Mouse (Mus musculus) kidney, adult 9 months (tissue): ENCODE data around the gene Slc16a6.

ENCODE experiments used
- DNase-seq: peaks from one replicate; pipeline ENCODE4 v3.0.0; 2022

Gene Slc16a6

DNA sequence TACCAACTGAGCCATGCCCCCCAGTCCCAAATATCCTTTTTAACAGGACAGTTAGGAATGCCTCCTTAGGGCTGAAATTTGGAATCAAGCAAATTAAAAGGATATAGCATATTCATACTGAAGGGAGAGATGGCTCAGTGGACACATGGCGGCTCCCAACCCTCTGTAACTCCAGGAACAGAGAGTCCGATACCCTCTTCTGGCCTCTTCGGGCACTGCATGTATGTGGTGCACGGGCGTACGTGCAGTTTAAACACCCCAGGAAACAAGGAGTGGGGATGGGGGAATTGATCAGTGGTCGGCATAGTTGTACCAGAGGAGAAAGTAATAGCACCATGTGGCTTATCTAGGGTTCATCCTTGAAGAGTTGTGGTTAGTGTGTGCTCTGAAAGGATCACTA lies 28.8 kb downstream of the Slc16a6 start:
- DNase-seq: peak; percentile 36

DNA sequence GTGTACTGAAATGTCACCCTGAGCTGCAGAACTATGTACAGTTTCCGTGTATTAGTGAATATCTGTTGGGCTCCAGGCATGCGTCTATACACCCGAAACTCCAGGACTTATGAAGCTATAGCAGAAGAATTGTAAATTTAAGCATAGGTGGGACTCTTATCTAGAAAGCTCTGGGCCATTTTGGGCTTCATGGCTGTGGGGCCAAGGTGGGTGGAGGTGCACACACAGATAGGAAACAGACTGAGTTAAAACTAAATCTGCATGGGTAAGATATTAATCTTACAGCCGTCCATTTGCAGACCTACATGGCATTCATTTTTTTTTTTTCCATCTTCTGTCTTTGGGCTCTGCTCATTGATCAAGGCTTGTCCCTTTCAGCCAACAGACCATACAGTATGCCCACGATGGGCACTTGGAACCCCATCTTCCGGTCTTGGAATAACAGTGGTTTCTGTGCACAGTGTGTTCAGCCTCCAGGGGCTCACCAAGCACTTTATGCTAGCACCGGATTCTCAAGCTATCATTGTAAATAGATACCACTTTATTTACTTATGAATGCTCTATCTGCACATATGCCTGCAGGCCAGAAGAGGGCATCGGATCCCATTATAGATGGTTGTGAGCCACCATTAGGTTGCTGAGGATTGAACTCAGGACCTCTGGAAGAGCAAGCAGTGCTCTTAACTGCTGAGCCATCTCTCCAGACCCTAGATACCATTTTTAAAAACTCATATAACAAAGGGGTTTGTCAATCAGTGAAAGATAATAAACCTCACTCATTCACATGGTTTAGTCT lies 29.7 kb downstream of the Slc16a6 start:
- no peak for DNase-seq

DNA sequence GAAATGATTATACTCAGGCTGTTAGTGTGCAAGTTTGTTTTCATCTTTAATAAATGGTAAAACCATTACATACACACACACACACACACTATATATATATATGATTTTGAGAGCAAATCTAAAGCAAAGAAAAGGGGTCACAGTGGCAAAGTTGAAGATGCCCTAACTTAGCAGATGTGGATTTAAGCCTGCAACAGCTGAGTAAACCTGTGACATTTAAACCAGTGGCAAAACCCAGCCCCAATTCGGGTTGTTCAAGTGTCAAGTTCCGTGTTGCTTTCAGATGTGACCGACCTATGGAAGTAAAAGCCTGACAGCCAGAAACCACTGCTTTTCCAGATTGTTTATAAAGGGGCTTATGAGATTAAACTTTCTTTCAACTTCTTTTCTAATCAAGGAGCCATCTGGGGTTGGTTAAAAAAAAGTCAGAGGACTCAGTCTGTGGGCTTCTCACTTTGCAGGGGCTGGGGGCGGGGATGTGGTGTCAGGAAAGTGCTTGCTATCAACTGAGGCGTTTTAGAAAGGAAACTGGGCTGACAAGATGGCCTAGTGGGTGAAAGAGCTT lies 31.1 kb downstream of the Slc16a6 start:
- no peak for DNase-seq

- peak; percentile 59 for DNase-seq
Observed at GRCm38 (mm10) chr11:109441119-109441518, 32.3 kb downstream of the Slc16a6 start.

GRCm38 (mm10) chr11:109440641-109441040 lies 32.8 kb downstream of the Slc16a6 start:
- DNase-seq: no peak

DNA sequence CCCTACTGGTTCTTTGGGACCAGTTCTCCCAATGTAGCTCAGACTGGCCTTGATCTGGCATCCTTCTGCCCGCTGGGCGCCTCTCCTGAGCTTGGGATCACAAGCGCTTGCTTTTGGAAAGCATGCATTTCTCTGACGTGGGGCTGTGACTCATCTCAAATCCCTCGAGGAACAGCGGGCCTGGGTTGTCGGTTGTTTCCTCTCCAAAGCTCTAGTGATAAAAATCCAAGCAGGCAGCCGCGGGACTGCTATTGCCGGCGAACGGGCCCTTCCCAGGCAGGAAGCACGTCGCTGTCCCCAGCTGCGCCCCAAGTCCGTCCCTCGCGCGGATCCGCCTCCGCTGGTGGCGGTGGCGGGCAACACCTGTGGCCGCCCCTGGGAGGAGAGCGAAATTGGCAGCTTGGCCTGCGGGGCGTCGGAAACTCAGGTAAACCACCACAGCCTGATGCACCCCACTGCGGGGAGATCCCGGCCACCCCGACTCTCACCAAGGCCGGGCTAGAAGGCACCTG lies 33.5 kb downstream of the Slc16a6 start:
- DNase-seq: peak; percentile 80

DNA sequence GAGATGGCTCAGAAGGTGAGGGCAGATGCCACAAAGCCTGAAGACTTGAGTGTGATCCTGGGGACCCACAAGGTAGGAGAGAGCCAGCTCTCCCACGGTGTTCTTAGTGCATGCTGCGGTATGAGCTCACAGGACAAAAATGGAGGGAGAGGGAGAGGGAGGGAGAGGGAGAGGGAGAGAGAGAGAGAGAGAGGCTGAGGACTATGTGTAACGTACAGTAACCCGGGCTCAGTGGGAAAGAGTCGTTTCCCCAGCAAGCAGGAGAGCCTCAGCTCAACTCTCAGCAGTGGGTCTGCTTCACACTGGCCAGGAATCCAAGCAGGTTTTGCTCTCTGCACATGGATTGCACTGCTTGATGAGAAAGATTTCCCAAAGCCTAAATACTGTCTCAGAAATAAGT lies 34.2 kb downstream of the Slc16a6 start:
- DNase-seq: no peak

DNA sequence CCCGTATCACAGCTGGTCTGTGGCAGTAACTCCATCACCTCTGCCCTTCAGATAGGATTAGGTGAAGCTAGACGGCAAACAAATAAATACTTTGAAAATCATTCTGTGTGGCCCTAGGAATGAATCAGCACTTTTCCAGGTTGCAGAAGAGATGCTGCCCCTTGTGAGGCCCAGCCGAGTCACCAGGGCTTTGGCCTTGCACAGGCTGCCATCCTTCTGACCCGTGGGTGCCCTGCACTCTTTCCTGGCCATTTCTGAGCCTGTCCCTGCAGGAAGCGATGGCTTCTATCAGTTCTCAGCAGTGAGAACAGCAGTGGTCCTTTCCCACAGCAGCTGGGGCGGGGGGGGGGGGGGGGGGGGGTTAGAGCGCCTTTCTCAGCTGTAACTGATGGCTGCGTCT lies 36.5 kb downstream of the Slc16a6 start:
- DNase-seq: no peak

DNA sequence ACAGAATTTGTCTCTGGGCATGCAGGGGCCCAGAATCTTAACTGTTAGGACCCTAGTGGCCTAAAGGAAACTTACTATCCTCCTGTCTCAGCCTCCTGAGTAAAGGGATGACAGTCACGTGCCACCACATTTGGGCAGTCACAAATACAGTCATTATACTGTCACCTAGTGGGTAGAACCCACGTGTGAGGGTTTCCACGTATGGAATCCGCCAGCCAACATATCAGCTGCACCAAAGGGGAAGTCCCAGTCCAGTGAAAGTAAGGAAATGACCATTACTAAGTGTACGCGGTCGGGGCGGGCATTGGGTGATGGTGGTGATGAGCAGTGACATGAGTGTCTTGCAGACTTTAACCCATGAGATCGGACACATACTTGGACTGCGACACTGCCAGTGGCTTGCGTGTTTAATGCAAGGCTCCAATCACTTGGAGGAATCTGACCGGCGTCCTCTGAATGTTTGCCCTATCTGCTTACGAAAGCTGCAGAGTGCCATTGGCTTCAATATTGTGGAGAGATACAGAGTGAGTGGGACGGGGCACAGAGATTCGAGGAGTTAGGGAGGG lies 39.1 kb downstream of the Slc16a6 start:
- DNase-seq: no peak

GRCm38 (mm10) chr11:109427353-109427752 lies 46.0 kb downstream of the Slc16a6 start:
- no peak for DNase-seq

DNA sequence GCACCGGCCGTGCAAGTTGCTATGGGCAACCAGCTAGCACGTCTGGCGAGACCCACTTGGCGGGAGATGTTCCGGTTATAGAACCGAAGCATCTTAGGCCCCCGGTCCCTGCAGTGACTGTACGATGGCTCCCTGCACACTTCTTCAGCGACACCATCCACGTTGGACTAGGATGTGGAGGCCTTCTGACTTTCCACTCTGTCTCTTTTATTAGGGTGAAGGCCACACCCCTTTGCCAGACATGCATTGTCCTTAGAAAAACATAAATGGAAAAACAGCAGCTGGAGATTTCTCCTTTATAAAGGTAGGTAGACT lies 47.2 kb downstream of the Slc16a6 start:
- DNase-seq: no peak

DNA sequence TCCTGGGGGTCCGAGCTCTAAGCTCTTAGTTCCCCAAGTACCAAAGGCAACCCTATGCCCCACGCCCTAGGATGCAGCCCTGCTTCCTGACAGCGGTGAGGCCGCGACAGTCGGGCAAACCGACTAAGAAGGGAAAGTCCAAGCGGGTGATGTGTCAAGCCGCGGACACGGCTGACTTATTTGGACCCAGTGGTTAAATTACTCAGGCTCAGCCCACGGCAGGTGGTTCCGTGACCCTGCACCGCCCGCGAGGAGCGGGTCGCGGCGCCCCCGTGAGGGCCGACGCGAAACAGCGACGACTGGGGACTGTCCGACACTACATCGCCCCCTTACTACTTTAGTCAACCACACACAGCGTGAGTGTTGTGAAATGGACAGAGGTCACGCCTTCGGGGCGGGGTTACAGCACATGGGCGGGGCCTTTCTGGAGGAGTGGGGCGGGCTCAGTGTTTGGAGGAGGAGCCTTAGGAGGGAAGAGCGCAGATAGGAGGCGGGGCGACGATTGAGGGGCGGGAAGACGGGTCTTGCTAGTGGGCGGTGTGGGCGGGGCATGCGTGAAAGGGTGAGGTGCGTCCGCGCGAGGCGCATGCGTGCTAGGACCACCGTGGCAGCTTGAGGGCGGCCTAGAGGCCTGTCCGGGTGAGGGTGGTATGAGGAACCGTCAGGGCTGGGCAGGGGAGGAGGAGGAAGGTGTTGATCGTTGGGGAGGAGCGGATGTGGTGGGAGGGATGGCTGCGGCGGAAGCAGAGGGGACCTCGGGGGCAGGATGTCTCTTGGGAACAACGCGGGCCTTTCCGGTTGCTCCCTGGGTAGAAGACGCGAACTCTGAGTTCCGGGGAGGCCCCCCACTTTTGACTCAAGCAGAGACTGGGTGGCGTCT lies 47.8 kb downstream of the Slc16a6 start, which contains the start of gene Amz2:
Amz2 (plus strand) TSS at position 555 of the 880 bp plus-strand sequence.
- peak; percentile 100 for DNase-seq

GRCm38 (mm10) chr11:109423294-109423693 lies 50.1 kb downstream of the Slc16a6 start:
- DNase-seq: no peak

DNA sequence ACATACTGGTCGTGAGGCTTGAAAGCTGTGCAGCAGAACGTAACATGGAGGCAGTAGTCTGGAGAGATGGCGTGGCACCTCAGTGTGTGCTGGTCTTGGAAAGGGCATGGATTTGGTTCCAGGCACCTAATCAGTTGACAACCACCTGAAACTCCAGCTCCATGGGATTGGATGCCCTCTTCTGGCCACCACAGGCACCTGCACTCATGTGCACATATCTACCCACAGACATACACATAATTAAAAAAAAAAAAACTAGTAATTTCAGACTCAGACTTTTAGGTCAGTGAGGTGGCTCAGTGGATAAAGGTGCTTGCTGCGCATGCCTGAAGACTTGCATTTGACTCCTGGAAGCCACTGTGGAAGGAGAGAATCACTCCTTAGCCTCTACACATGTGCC lies 51.1 kb downstream of the Slc16a6 start:
- DNase-seq: no peak

DNA sequence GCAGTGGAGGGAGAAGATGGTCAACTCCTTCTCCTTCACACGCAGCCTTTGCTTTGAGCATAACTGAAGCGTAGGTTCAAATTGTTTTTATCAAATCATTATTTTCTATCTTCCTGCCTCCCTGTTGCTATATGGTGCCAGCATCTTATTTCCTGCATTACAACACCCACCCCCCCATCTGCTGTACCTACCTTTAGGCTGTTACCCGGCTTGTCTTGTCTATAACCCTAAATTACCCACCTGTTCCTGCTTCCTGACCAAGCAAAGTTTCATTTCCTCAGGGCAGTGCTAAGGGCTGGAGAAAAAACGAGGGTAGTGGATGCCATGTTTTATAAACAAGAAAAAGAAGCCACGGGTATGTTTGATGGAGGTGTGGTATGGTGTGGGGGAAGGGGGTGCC lies 52.2 kb downstream of the Slc16a6 start:
- DNase-seq: no peak

DNA sequence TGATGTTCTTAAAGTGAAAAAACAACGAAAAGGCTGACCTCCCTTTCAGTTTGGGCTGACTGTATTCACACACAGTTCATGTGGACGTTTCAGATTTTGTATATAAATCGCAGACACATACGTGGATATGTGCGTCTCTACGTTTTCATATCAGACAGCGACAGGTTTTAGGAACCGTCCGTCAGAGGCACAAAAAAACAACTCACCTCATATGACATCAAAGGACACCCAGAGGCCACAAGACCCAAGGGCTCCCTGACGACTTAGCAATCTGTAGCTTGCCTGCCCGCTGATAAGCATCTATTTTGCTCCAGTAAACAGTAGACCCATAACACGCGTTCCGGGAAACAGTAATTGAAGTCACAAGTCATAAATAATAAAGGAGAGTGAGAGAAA lies 52.8 kb downstream of the Slc16a6 start:
- no peak for DNase-seq

- DNase-seq: peak; percentile 18
Observed at GRCm38 (mm10) chr11:109419961-109420566, 53.3 kb downstream of the Slc16a6 start.

GRCm38 (mm10) chr11:109419461-109419860 lies 53.9 kb downstream of the Slc16a6 start:
- DNase-seq: no peak

DNA sequence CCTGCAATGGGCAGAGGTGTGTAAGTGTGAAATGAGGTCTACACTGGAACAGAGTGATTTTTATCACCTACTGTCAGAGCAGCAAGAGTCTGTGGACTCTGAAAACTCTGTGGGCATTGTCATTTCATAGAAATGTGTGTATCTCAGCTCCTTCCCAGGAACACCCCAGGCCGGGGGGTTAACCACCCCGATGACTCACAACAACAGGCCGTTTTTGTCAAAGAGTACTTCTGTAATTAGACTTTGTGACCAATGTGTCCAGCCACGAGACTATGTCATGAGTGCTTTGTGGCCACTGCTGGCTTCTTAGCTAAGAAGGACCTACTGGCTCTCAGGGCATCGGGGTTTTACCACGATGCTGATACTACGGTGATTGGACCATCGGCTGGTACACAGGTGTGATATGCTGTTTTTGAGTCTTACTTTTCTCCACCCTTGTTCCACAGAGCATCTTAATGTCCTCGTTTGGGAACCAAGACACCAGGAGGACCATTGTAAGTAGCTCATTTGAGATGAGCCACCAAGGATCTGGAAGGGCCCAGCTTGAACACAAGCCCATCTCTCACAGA lies 55.8 kb downstream of the Slc16a6 start:
- DNase-seq: no peak

GRCm38 (mm10) chr11:109416709-109417420 lies 56.5 kb downstream of the Slc16a6 start:
- DNase-seq: no peak

GRCm38 (mm10) chr11:109414802-109415201 lies 58.6 kb downstream of the Slc16a6 start:
- DNase-seq: no peak

GRCm38 (mm10) chr11:109413617-109414016 lies 59.8 kb downstream of the Slc16a6 start, which contains the start of gene 9930022D16Rik:
Gene 9930022D16Rik, plus strand, starts transcription at chr11:109413917.
- DNase-seq: no peak
